Mouse (Mus musculus): ENCODE data around the gene Rnf208. TPM values are rescaled to one million over a fixed set of nuclear protein-coding genes. Genes with fewer than 3 reads are reported as not detected.

Rnf208 gene
- polyA plus RNA-seq, 1 experiment from 2014 or later, result 26.9 TPM

DNA sequence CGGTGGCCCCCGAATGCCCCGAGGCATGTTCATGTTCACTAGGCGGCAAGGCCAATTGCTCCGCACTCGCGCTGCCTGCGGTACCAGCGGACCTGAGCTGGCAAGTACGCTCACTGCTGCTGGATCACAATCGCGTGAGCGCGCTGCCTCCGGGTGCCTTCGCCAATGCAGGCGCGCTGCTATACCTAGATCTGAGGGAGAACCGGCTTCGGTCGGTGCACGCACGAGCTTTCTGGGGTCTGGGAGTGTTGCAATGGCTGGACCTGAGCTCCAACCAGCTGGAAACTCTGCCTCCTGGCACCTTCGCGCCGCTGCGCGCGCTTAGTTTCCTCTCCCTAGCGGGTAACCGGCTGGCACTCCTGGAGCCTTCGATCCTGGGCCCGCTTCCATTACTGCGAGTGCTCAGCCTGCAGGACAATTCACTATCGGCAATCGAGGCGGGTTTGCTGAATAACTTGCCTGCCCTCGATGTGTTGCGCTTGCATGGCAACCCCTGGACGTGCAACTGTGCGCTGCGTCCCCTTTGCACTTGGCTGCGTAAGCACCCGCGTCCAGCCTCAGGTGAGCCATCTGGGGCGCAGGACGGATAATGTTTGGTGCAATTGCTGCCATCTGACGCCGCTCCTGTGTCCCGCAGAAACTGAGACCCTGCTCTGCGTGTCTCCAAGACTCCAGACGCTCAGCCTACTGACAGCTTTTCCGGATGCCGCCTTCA is 48.2 kb downstream of the Rnf208 start:
- H3K27me3 ChIP-seq (ENCODE audit: control insufficient read depth, insufficient read depth, low read length), result peaks cover 56% of the 10 kb centered on the region
- no peak overlapping the region for H3K9ac ChIP-seq (ENCODE audit: low read length)
- no peaks in the 10 kb centered on the region for H3K9me3 ChIP-seq (ENCODE audit: control insufficient read depth, low read length)
- H3K27ac ChIP-seq (ENCODE audit: low read depth, low read length), result no peak overlapping the region
- DNase-seq (ENCODE audit: low spot score, missing footprints), result peak; percentile 89
- peaks cover 5% of the 10 kb centered on the region; the same call in 1 of the 2 replicates for H3K4me1 ChIP-seq (ENCODE audit: control insufficient read depth, insufficient read depth, low read length)
- no peak overlapping the region for H3K4me2 ChIP-seq
- H3K4me3 ChIP-seq (ENCODE audit: low read depth, low read length), result no peak overlapping the region
- WGBS, result 2% methylated on average over 54 of the region's 54 CpGs
- H3K36me3 ChIP-seq (ENCODE audit: control insufficient read depth, insufficient read depth, low read length), result peaks cover 10% of the 10 kb centered on the region; the same call in 1 of the 2 replicates
- no peak for ATAC-seq (ENCODE audit: low FRiP score)

DNA sequence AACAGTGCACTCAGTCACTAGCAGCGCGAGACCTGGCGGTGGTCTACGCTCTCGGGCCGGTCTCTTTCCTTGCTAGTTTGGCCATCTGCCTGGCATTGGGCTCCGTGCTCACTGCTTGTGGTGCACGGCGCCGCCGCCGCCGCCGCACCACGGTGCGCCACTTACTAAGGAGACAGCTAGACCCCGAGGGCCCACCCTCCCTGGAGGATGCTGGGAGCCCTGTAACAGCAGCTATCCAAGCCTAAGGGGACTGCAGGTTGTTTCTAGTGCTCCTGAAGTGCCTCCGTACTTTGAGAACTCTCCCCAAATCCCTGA is 48.7 kb downstream of the Rnf208 start:
- H3K9me3 ChIP-seq (ENCODE audit: control insufficient read depth, low read length), result no peaks in the 10 kb centered on the region
- H3K4me1 ChIP-seq (ENCODE audit: control insufficient read depth, insufficient read depth, low read length), result peaks cover 5% of the 10 kb centered on the region; the same call in 1 of the 2 replicates
- no peak for ATAC-seq (ENCODE audit: low FRiP score)
- peaks cover 6% of the 10 kb centered on the region; the same call in 1 of the 2 replicates for H3K36me3 ChIP-seq (ENCODE audit: control insufficient read depth, insufficient read depth, low read length)
- no peak for DNase-seq (ENCODE audit: low spot score, missing footprints)
- H3K9ac ChIP-seq (ENCODE audit: low read length), result no peak overlapping the region
- no peak overlapping the region for H3K27ac ChIP-seq (ENCODE audit: low read depth, low read length)
- no peak overlapping the region for H3K4me2 ChIP-seq
- H3K4me3 ChIP-seq (ENCODE audit: low read depth, low read length), result no peak overlapping the region
- 2% methylated on average over 18 of the region's 18 CpGs for WGBS
- H3K27me3 ChIP-seq (ENCODE audit: control insufficient read depth, insufficient read depth, low read length), result peaks cover 56% of the 10 kb centered on the region

DNA sequence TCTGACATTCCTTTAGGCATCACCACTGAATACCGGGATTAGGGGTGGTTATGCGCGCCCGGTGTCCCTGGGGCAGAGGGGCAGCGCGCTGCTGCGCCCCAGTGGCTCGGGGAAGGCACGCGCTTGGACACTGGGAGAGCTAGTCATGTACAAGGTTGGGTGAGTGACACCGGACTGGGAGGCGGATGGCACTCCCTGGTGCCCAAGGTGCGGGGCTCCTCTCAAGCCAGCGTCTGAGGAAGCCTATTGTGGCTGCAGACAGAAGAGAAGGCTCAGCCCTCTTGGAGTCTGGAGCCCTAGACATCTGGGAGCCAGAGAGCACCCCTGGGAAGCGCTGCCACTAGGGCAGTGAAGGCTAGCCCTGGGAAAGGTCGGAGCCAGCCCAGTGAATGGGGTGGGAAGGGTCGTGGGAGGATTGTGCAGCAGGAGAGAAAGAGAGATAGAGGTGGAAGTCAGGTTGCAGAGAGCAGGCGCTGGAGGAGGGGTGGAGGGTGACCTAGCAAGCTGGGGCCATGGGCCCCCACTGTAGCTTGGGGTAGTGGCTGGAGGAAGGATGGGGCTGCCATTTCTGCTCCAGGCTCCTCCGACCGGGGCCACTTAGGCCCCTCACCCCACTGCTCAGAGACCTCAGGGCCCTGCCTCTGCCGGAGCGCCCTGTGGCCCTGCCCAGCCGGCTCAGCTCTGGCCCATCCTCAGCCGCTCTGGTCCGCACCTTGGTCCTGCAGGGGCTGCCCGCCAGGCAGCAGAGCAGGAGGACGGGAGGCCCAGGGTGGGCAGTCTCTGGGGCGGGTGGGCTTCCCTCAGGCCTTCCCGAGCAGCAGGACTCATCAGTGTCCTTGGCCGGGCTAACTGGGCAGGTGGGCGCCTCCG is 49.4 kb downstream of the Rnf208 start:
- 4% methylated on average over 31 of the region's 32 CpGs for WGBS
- no peak overlapping the region for H3K9ac ChIP-seq (ENCODE audit: low read length)
- H3K9me3 ChIP-seq (ENCODE audit: control insufficient read depth, low read length), result no peaks in the 10 kb centered on the region
- H3K27me3 ChIP-seq (ENCODE audit: control insufficient read depth, insufficient read depth, low read length), result peaks cover 56% of the 10 kb centered on the region
- no peaks in the 10 kb centered on the region for H3K36me3 ChIP-seq (ENCODE audit: control insufficient read depth, insufficient read depth, low read length)
- peak overlapping the region; percentile 16; the same call in 1 of the 2 replicates for H3K4me3 ChIP-seq (ENCODE audit: low read depth, low read length)
- peaks cover 5% of the 10 kb centered on the region; the same call in 1 of the 2 replicates for H3K4me1 ChIP-seq (ENCODE audit: control insufficient read depth, insufficient read depth, low read length)
- H3K4me2 ChIP-seq, result no peak overlapping the region
- H3K27ac ChIP-seq (ENCODE audit: low read depth, low read length), result no peak overlapping the region
- DNase-seq (ENCODE audit: low spot score, missing footprints) (peak; percentile 89), ATAC-seq (ENCODE audit: low FRiP score) (no peak)

DNA sequence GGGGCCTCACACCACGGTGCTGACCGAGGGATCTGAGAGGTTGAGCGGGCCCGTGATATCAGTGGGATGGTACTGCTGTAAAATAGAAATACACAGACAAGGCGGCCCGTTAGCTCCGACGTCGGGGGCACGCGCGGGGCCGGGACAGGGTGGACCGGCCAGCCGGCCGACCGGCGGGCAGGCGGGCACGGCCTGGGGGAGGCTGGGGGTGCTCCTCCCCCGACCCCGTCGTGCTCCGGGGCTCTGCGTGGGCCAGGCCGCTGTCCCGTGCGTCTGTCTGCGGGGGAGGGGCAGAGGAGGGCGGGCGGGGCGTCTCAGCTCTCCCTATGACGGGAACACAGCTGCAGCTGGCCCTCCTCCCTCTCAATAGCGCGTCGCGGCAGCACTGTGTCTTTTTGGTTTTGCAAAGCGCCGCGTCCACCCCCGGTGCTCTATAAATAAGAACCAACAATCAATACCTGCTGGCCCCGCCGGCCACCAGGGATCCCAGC is 50.0 kb downstream of the Rnf208 start:
- no peaks in the 10 kb centered on the region for H3K36me3 ChIP-seq (ENCODE audit: control insufficient read depth, insufficient read depth, low read length)
- peak overlapping the region; percentile 35 for H3K4me2 ChIP-seq
- peaks cover 5% of the 10 kb centered on the region; the same call in 1 of the 2 replicates for H3K4me1 ChIP-seq (ENCODE audit: control insufficient read depth, insufficient read depth, low read length)
- WGBS, result 4% methylated on average over 36 of the region's 43 CpGs
- no peaks in the 10 kb centered on the region for H3K9me3 ChIP-seq (ENCODE audit: control insufficient read depth, low read length)
- H3K9ac ChIP-seq (ENCODE audit: low read length), result peak overlapping the region; percentile 36; the same call in 1 of the 2 replicates
- H3K27me3 ChIP-seq (ENCODE audit: control insufficient read depth, insufficient read depth, low read length), result peaks cover 56% of the 10 kb centered on the region
- H3K27ac ChIP-seq (ENCODE audit: low read depth, low read length), result no peak overlapping the region
- peak overlapping the region; percentile 16; the same call in 1 of the 2 replicates for H3K4me3 ChIP-seq (ENCODE audit: low read depth, low read length)
- DNase-seq (ENCODE audit: low spot score, missing footprints) (peak; percentile 88), ATAC-seq (ENCODE audit: low FRiP score) (peak; percentile 25; the same call in 1 of the 2 replicates)

DNA sequence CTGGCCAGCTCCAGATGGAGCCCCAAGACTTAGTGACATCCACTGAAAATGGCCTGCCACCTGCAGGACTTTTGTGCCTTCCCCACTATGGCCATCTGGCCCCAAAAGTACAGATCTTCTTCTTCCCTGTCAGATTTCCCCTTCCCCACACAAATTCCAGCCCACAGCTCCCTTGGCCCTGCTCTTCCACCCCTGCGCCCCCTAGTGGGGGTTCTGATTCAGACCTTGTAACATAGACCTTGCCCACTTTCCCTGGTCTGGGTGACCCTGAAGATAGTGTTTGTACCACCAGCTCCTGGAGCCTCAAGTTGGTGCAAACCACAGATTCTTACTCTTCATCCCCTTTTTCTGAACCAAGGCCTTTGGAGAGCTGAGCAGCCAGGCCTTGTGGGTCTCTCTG is 50.8 kb downstream of the Rnf208 start:
- Histone ChIP-seq H3K9me3 (ENCODE audit: control insufficient read depth, low read length) (no peaks in the 10 kb centered on the region), H3K36me3 (ENCODE audit: control insufficient read depth, insufficient read depth, low read length) (no peaks in the 10 kb centered on the region), H3K27ac (ENCODE audit: low read depth, low read length) (no peak overlapping the region), H3K4me3 (ENCODE audit: low read depth, low read length) (no peak overlapping the region), H3K4me2 (no peak overlapping the region), H3K27me3 (ENCODE audit: control insufficient read depth, insufficient read depth, low read length) (peaks cover 55% of the 10 kb centered on the region), H3K4me1 (ENCODE audit: control insufficient read depth, insufficient read depth, low read length) (peaks cover 5% of the 10 kb centered on the region; the same call in 1 of the 2 replicates), H3K9ac (ENCODE audit: low read length) (no peak overlapping the region)
- peak; percentile 98 for DNase-seq (ENCODE audit: low spot score, missing footprints)
- WGBS, result 0% methylated on average over 1 of the region's 1 CpGs
- no peak for ATAC-seq (ENCODE audit: low FRiP score)

DNA sequence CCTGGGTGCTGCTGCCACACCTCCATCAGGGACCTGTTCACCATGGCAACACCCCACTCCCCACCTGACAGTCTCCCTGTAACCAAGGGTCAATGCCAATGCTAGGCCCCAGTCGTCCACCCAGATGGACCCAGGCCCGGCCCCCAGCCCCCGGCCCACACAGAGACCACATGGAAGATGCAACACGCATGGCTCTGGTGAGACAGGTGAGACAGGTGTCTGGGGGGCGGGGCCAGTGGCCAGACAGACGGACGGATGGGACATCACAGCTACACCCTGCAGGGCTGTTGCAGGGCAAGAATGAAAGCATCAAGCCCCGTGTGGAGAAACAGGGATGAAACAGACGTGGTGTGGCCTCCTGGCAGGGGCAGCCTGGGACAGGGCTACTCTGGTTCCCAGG is 51.7 kb downstream of the Rnf208 start:
- peaks cover 46% of the 10 kb centered on the region for H3K27me3 ChIP-seq (ENCODE audit: control insufficient read depth, insufficient read depth, low read length)
- 67% methylated on average over 9 of the region's 9 CpGs for WGBS
- H3K4me1 ChIP-seq (ENCODE audit: control insufficient read depth, insufficient read depth, low read length), result peaks cover 5% of the 10 kb centered on the region; the same call in 1 of the 2 replicates
- DNase-seq (ENCODE audit: low spot score, missing footprints) (no peak), ATAC-seq (ENCODE audit: low FRiP score) (no peak)
- H3K9me3 ChIP-seq (ENCODE audit: control insufficient read depth, low read length), result no peaks in the 10 kb centered on the region
- no peaks in the 10 kb centered on the region for H3K36me3 ChIP-seq (ENCODE audit: control insufficient read depth, insufficient read depth, low read length)
- no peak overlapping the region for H3K4me2 ChIP-seq
- H3K9ac ChIP-seq (ENCODE audit: low read length), result no peak overlapping the region
- no peak overlapping the region for H3K4me3 ChIP-seq (ENCODE audit: low read depth, low read length)
- H3K27ac ChIP-seq (ENCODE audit: low read depth, low read length), result no peak overlapping the region

Other genes starting within 250 kb of the Rnf208 start
- 34.2 and 34.7 TPM in 2 replicates for gene Nsmf, start 187.9 kb upstream of the Rnf208 start, polyA plus RNA-seq (2014; fragmentation: Nextera tagmentation; extraction: Ambion mirVana)
- not detected in 2 replicates for gene Entpd8, start 162.0 kb upstream of the Rnf208 start, polyA plus RNA-seq (2014; fragmentation: Nextera tagmentation; extraction: Ambion mirVana)
- not detected in 2 replicates for gene Noxa1, start 147.1 kb upstream of the Rnf208 start, polyA plus RNA-seq (2014; fragmentation: Nextera tagmentation; extraction: Ambion mirVana)
- 60.3 and 63.9 TPM in 2 replicates for gene Nrarp, start 61.5 kb upstream of the Rnf208 start, polyA plus RNA-seq (2014; fragmentation: Nextera tagmentation; extraction: Ambion mirVana)
- 1.4 and 1.5 TPM in 2 replicates for gene Tor4a, start 45.4 kb upstream of the Rnf208 start, polyA plus RNA-seq (2014; fragmentation: Nextera tagmentation; extraction: Ambion mirVana)
- 96.4 and 102 TPM in 2 replicates for gene Nelfb, start 30.8 kb upstream of the Rnf208 start, polyA plus RNA-seq (2014; fragmentation: Nextera tagmentation; extraction: Ambion mirVana)
- gene Stpg3, start 27.6 kb upstream of the Rnf208 start, polyA plus RNA-seq (2014; fragmentation: Nextera tagmentation; extraction: Ambion mirVana), result not detected in 2 replicates
- gene Fam166a, start 23.5 kb upstream of the Rnf208 start, polyA plus RNA-seq (2014; fragmentation: Nextera tagmentation; extraction: Ambion mirVana), result 0.94 TPM in 1 of 2 replicates, not detected in the other
- gene Tubb4b, start 17.6 kb upstream of the Rnf208 start, polyA plus RNA-seq (2014; fragmentation: Nextera tagmentation; extraction: Ambion mirVana), result 535 and 571 TPM in 2 replicates
- not detected in 2 replicates for gene Slc34a3, start 7.9 kb upstream of the Rnf208 start, polyA plus RNA-seq (2014; fragmentation: Nextera tagmentation; extraction: Ambion mirVana)
- not detected in 2 replicates for gene Rnf224, start 5.5 kb upstream of the Rnf208 start, polyA plus RNA-seq (2014; fragmentation: Nextera tagmentation; extraction: Ambion mirVana)
- 0.32 TPM in 1 of 2 replicates, not detected in the other for gene Cysrt1, start 197 bp downstream of the Rnf208 start, polyA plus RNA-seq (2014; fragmentation: Nextera tagmentation; extraction: Ambion mirVana)
- gene AL732309.1, start 4.6 kb downstream of the Rnf208 start, polyA plus RNA-seq (2014; fragmentation: Nextera tagmentation; extraction: Ambion mirVana), result 3.3 and 4.1 TPM in 2 replicates
- gene Tmem203, start 13.2 kb downstream of the Rnf208 start, polyA plus RNA-seq (2014; fragmentation: Nextera tagmentation; extraction: Ambion mirVana), result 14.7 and 16.0 TPM in 2 replicates
- gene Tprn, start 20.4 kb downstream of the Rnf208 start, polyA plus RNA-seq (2014; fragmentation: Nextera tagmentation; extraction: Ambion mirVana), result 2.4 and 4.5 TPM in 2 replicates
- gene Ssna1, start 30.2 kb downstream of the Rnf208 start, polyA plus RNA-seq (2014; fragmentation: Nextera tagmentation; extraction: Ambion mirVana), result 240 and 247 TPM in 2 replicates
- 105 and 117 TPM in 2 replicates for gene Anapc2, start 30.2 kb downstream of the Rnf208 start, polyA plus RNA-seq (2014; fragmentation: Nextera tagmentation; extraction: Ambion mirVana)
- not detected in 2 replicates for gene Tmem210, start 45.9 kb downstream of the Rnf208 start, polyA plus RNA-seq (2014; fragmentation: Nextera tagmentation; extraction: Ambion mirVana)
- gene Lrrc26, start 47.7 kb downstream of the Rnf208 start, polyA plus RNA-seq (2014; fragmentation: Nextera tagmentation; extraction: Ambion mirVana), result not detected in 2 replicates
- 2.4 and 2.6 TPM in 2 replicates for gene Grin1, start 76.9 kb downstream of the Rnf208 start, polyA plus RNA-seq (2014; fragmentation: Nextera tagmentation; extraction: Ambion mirVana)
- 87.2 and 88.1 TPM in 2 replicates for gene Man1b1, start 90.1 kb downstream of the Rnf208 start, polyA plus RNA-seq (2014; fragmentation: Nextera tagmentation; extraction: Ambion mirVana)
- 15.9 and 16.0 TPM in 2 replicates for gene Dpp7, start 114.1 kb downstream of the Rnf208 start, polyA plus RNA-seq (2014; fragmentation: Nextera tagmentation; extraction: Ambion mirVana)
- 3.4 and 6.7 TPM in 2 replicates for gene Uap1l1, start 123.4 kb downstream of the Rnf208 start, polyA plus RNA-seq (2014; fragmentation: Nextera tagmentation; extraction: Ambion mirVana)
- gene Sapcd2, start 130.1 kb downstream of the Rnf208 start, polyA plus RNA-seq (2014; fragmentation: Nextera tagmentation; extraction: Ambion mirVana), result 47.9 and 53.3 TPM in 2 replicates
- 0.12 and 0.23 TPM in 2 replicates for gene Entpd2, start 153.6 kb downstream of the Rnf208 start, polyA plus RNA-seq (2014; fragmentation: Nextera tagmentation; extraction: Ambion mirVana)
- gene Npdc1, start 157.1 kb downstream of the Rnf208 start, polyA plus RNA-seq (2014; fragmentation: Nextera tagmentation; extraction: Ambion mirVana), result 101 and 106 TPM in 2 replicates
- gene Fut7, start 181.0 kb downstream of the Rnf208 start, polyA plus RNA-seq (2014; fragmentation: Nextera tagmentation; extraction: Ambion mirVana), result not detected in 2 replicates
- 5.2 and 5.4 TPM in 2 replicates for gene Abca2, start 186.4 kb downstream of the Rnf208 start, polyA plus RNA-seq (2014; fragmentation: Nextera tagmentation; extraction: Ambion mirVana)
- gene Clic3, start 214.6 kb downstream of the Rnf208 start, polyA plus RNA-seq (2014; fragmentation: Nextera tagmentation; extraction: Ambion mirVana), result 0.18 and 0.25 TPM in 2 replicates
- gene Paxx, start 218.8 kb downstream of the Rnf208 start, polyA plus RNA-seq (2014; fragmentation: Nextera tagmentation; extraction: Ambion mirVana), result 21.9 and 23.2 TPM in 2 replicates
- gene Ptgds, start 227.8 kb downstream of the Rnf208 start, polyA plus RNA-seq (2014; fragmentation: Nextera tagmentation; extraction: Ambion mirVana), result 0.26 TPM in 1 of 2 replicates, not detected in the other

Measured in midbrain, embryonic 11.5 days (tissue).